Mouse (Mus musculus): ENCODE data around the gene Tubal3. TPM values are rescaled to one million over a fixed set of nuclear protein-coding genes. Genes with fewer than 3 reads are reported as not detected.

Tubal3 gene
- polyA plus RNA-seq, 1 experiment from 2014 or later, result not detected

GRCm38 (mm10) chr13:3886663-3887062 lies 31.4 kb upstream of the Tubal3 start:
- DNase-seq (no peak), ATAC-seq (no peak)
- H3K27me3 ChIP-seq (ENCODE audit: insufficient read depth, low read length), result no peaks in the 10 kb centered on the region
- H3K4me2 ChIP-seq (ENCODE audit: low read depth, low read length), result no peak overlapping the region
- H3K27ac ChIP-seq (ENCODE audit: low read depth), result no peak overlapping the region
- H3K9me3 ChIP-seq (ENCODE audit: low read length), result no peaks in the 10 kb centered on the region
- TF ChIP-seq EP300 (IDR thresholded peaks at IDR 0.05; ENCODE audit: low read depth) (no peak), CTCF (IDR thresholded peaks at IDR 0.05; ENCODE audit: low read depth) (no peak)
- no peak overlapping the region for H3K4me3 ChIP-seq (ENCODE audit: low read depth, low read length)
- H3K9ac ChIP-seq (replicated peaks), result no peak overlapping the region
- WGBS (ENCODE audit: insufficient replicate concordance), result 87% methylated on average over 7 of the region's 7 CpGs
- peaks cover 53% of the 10 kb centered on the region for H3K36me3 ChIP-seq (replicated peaks; ENCODE audit: insufficient read depth, low read length)
- peaks cover 5% of the 10 kb centered on the region for H3K4me1 ChIP-seq (ENCODE audit: insufficient read depth)

- Histone ChIP-seq H3K9ac (replicated peaks) (no peak overlapping the region), H3K27ac (ENCODE audit: low read depth) (no peak overlapping the region), H3K4me1 (ENCODE audit: insufficient read depth) (peaks cover 11% of the 10 kb centered on the region), H3K36me3 (replicated peaks; ENCODE audit: insufficient read depth, low read length) (peaks cover 46% of the 10 kb centered on the region), H3K4me3 (ENCODE audit: low read depth, low read length) (no peak overlapping the region), H3K27me3 (ENCODE audit: insufficient read depth, low read length) (no peaks in the 10 kb centered on the region), H3K4me2 (ENCODE audit: low read depth, low read length) (peak overlapping the region; percentile 38), H3K9me3 (ENCODE audit: low read length) (no peaks in the 10 kb centered on the region)
- 83% methylated on average over 3 of the region's 3 CpGs for WGBS (ENCODE audit: insufficient replicate concordance)
- DNase-seq (no peak), ATAC-seq (no peak)
- TF ChIP-seq EP300 (IDR thresholded peaks at IDR 0.05; ENCODE audit: low read depth) (no peak), CTCF (IDR thresholded peaks at IDR 0.05; ENCODE audit: low read depth) (no peak)
These were observed 29.0 kb upstream of the Tubal3 start for GRCm38 (mm10) chr13:3889111-3889510.

- Histone ChIP-seq H3K4me3 (ENCODE audit: low read depth, low read length) (peak overlapping the region; percentile 6; the same call in 1 of the 2 replicates), H3K36me3 (replicated peaks; ENCODE audit: insufficient read depth, low read length) (peaks cover 39% of the 10 kb centered on the region), H3K4me2 (ENCODE audit: low read depth, low read length) (peak overlapping the region; percentile 69), H3K9ac (replicated peaks) (no peak overlapping the region), H3K27me3 (ENCODE audit: insufficient read depth, low read length) (no peaks in the 10 kb centered on the region), H3K27ac (ENCODE audit: low read depth) (no peak overlapping the region), H3K9me3 (ENCODE audit: low read length) (no peaks in the 10 kb centered on the region), H3K4me1 (ENCODE audit: insufficient read depth) (peaks cover 19% of the 10 kb centered on the region)
- WGBS (ENCODE audit: insufficient replicate concordance), result 53% methylated on average over 8 of the region's 8 CpGs
- ATAC-seq (no peak), DNase-seq (no peak)
- TF ChIP-seq CTCF (IDR thresholded peaks at IDR 0.05; ENCODE audit: low read depth) (no peak), EP300 (IDR thresholded peaks at IDR 0.05; ENCODE audit: low read depth) (no peak)
These were observed 28.0 kb upstream of the Tubal3 start for GRCm38 (mm10) chr13:3890061-3890460.

GRCm38 (mm10) chr13:3891479-3892087 lies 26.5 kb upstream of the Tubal3 start:
- ATAC-seq, result peak; percentile 65
- Histone ChIP-seq H3K4me2 (ENCODE audit: low read depth, low read length) (peak overlapping the region; percentile 69), H3K27me3 (ENCODE audit: insufficient read depth, low read length) (no peaks in the 10 kb centered on the region), H3K9ac (replicated peaks) (peak overlapping the region; percentile 74), H3K4me3 (ENCODE audit: low read depth, low read length) (peak overlapping the region; percentile 65), H3K4me1 (ENCODE audit: insufficient read depth) (peaks cover 25% of the 10 kb centered on the region), H3K9me3 (ENCODE audit: low read length) (no peaks in the 10 kb centered on the region), H3K27ac (ENCODE audit: low read depth) (peak overlapping the region; percentile 75), H3K36me3 (replicated peaks; ENCODE audit: insufficient read depth, low read length) (peaks cover 25% of the 10 kb centered on the region)
- WGBS (ENCODE audit: insufficient replicate concordance), result 41% methylated on average over 8 of the region's 8 CpGs
- peak; percentile 47 for DNase-seq
- no peak for TF ChIP-seq CTCF (IDR thresholded peaks at IDR 0.05; ENCODE audit: low read depth)
- no peak for TF ChIP-seq EP300 (IDR thresholded peaks at IDR 0.05; ENCODE audit: low read depth)

- peak overlapping the region; percentile 75 for H3K27ac ChIP-seq (ENCODE audit: low read depth)
- WGBS (ENCODE audit: insufficient replicate concordance), result 9% methylated on average over 7 of the region's 7 CpGs
- peak overlapping the region; percentile 74 for H3K9ac ChIP-seq (replicated peaks)
- H3K4me2 ChIP-seq (ENCODE audit: low read depth, low read length), result peak overlapping the region; percentile 69
- H3K27me3 ChIP-seq (ENCODE audit: insufficient read depth, low read length), result no peaks in the 10 kb centered on the region
- no peaks in the 10 kb centered on the region for H3K9me3 ChIP-seq (ENCODE audit: low read length)
- no peak for DNase-seq
- TF ChIP-seq CTCF (IDR thresholded peaks at IDR 0.05; ENCODE audit: low read depth), result no peak
- H3K4me1 ChIP-seq (ENCODE audit: insufficient read depth), result peaks cover 25% of the 10 kb centered on the region
- peaks cover 15% of the 10 kb centered on the region for H3K36me3 ChIP-seq (replicated peaks; ENCODE audit: insufficient read depth, low read length)
- H3K4me3 ChIP-seq (ENCODE audit: low read depth, low read length), result peak overlapping the region; percentile 65
- ATAC-seq, result no peak
These were observed 25.5 kb upstream of the Tubal3 start for GRCm38 (mm10) chr13:3892601-3893000.

GRCm38 (mm10) chr13:3893126-3893734 lies 24.8 kb upstream of the Tubal3 start:
- Histone ChIP-seq H3K4me2 (ENCODE audit: low read depth, low read length) (peak overlapping the region; percentile 69), H3K27me3 (ENCODE audit: insufficient read depth, low read length) (no peaks in the 10 kb centered on the region), H3K4me1 (ENCODE audit: insufficient read depth) (peaks cover 25% of the 10 kb centered on the region), H3K9ac (replicated peaks) (peak overlapping the region; percentile 74), H3K27ac (ENCODE audit: low read depth) (peak overlapping the region; percentile 75), H3K4me3 (ENCODE audit: low read depth, low read length) (peak overlapping the region; percentile 65), H3K36me3 (replicated peaks; ENCODE audit: insufficient read depth, low read length) (peaks cover 9% of the 10 kb centered on the region), H3K9me3 (ENCODE audit: low read length) (no peaks in the 10 kb centered on the region)
- ATAC-seq (peak; percentile 92), DNase-seq (peak; percentile 95)
- under 1% methylated on average over 35 of the region's 35 CpGs for WGBS (ENCODE audit: insufficient replicate concordance)
- 0 out of 2 replicates have a peak, but pooled peaks have one; percentile 12 for TF ChIP-seq CTCF (IDR thresholded peaks at IDR 0.05; ENCODE audit: low read depth)
- TF ChIP-seq EP300 (IDR thresholded peaks at IDR 0.05; ENCODE audit: low read depth), result peak; percentile 61

Measured in liver, postnatal 0 days (tissue).